Mouse (Mus musculus): ENCODE data around the gene Trp53.
A peak's percentile ranks its signal among the peaks of the same experiment; 100 is the strongest.
"Not testable (repeated sequence)": the region's sequence is repeated elsewhere in the genome, so short reads cannot be mapped to it uniquely, and the experiment has no call there.

Trp53 gene

DNA sequence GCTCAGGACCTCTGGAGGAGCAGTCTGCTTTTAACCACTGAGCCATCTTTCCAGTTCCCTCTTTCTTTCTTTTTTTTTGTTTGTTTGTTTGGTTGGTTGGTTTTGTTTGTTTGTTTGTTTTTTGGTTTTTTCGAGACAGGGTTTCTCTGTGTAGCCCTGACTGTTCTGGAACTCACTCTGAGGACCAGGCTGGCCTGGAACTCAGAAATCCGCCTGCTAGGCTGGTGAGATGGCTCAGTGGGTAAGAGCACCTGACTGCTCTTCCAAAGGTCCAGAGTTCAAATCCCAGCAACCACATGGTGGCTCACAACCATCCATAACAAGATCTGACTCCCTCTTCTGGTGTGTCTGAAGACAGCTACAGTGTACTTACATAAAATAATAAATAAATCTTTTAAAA, 44.2 kb downstream of the Trp53 start:
- DNase-seq (ENCODE audit: low spot score) = not testable (repeated sequence)

DNA sequence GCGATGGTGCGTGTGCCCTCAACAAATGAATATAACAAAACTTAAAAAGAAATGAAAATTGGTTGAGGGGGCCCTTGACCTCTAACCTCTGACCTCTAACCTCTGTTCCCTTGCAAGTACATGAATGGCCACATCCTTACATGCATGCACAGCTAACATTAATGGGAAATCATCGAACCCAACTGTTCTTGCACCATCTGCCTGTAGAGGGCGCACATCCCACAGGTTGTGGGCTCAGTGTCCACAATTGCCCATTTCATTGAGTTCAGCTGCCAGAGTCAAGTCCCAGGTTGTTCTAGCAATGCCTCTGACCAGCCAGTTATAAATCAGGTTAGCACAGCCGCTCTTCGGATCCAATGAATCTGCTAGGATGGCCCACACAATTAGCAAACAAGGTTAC, 48.1 kb downstream of the Trp53 start:
- peak; percentile 65 for DNase-seq (ENCODE audit: low spot score)

DNA sequence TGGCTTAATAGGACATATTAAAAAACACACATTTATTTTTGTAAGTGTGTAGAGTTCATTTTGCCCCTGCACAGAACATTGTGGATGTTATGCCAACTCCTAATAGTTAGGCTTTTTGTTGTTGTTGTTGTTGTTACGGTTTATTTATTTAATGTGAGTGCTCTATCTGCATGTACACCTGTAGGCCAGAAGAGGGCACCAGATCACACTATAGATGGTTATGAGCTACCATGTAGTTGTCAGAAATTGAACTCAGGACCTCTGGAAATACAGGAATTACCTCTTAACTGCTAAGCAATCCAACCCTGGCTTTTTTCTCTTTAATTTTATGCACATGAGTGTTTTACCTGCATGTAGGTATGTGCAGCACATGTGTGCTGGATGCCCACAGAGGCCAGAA, 49.6 kb downstream of the Trp53 start:
- DNase-seq (ENCODE audit: low spot score) = no peak

- peak; percentile 100 for DNase-seq (ENCODE audit: low spot score)
These were observed 52.3 kb downstream of the Trp53 start, which contains the start of gene Fxr2 for GRCm38 (mm10) chr11:69632284-69633089. Fxr2 (plus strand) TSS chr11:69632990.

GRCm38 (mm10) chr11:69633128-69633866, 53.1 kb downstream of the Trp53 start:
- no peak for DNase-seq (ENCODE audit: low spot score)

DNA sequence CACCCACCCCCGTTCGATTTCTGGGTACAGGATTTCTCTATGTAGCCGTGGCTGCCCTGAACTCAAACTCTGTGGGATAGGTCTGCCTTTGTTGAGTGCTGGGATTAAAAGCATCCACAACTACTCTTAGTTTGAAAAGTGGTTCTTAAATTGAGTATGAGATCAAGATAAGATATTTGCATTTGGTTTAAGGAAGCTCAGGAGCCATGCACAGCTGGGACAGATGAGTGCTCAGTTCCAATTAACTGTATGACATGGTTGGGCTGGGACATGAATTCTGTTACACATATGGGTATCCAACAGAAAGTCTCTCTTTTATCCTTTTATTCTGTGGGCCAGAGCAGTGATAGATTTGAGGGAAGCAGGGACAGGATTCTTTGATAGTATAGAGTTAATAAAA, 55.3 kb downstream of the Trp53 start:
- DNase-seq (ENCODE audit: low spot score) = no peak
